Mouse (Mus musculus): ENCODE results near the gene Ciao2b.

DNA sequence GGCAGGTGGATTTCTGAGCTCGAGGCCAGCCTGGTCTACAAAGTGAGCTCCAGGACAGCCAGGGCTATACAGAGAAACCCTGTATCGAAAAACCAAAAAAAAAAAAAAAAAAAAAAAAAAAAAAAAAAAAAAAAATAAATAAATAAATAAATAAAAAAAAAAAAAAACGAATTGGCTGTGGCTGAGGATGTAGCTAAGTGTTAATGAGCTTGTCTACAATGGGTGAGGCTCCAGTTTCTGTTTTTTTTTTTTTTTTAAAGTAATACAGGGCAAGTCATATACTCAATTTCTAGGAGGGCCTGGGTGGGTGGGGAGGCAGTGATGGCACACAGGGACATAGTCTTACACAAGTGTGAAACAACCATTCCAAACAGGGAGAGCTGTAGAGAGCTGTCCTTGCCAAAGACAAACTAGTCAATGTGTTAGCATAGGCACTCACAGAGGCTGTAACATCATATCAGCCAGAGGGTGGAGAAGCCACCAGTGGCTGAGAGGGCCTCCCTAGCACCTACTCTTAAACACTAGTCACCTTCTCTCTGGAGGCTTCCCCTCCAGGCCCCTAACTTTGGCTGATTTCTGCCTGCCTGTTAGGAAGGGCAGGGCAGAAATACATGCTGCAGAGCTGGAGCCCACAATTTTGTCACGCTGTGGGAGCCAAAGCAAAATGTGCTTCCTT, 14.6 kb downstream of the Ciao2b start:
- no peak for TF ChIP-seq CTCF (IDR thresholded peaks at IDR 0.05; ENCODE audit: control insufficient read depth, insufficient read depth, insufficient replicate concordance, low read depth, low read length)
- TF ChIP-seq POLR2A (IDR thresholded peaks at IDR 0.05; ENCODE audit: control insufficient read depth, low read depth, low read length) = no peak

Data from testis, adult 2 months (tissue).